Mouse (Mus musculus) lung, postnatal 0 days (tissue): Measurements from ENCODE around the gene Oser1.

Source experiments
- CTCF ChIP-seq: IDR thresholded peaks from 2 replicates; pipeline ENCODE4 v1.5.1; 2016; ENCODE audit warnings: antibody characterized with exemption, mild to moderate bottlenecking
- EP300 ChIP-seq: IDR thresholded peaks from 2 replicates; pipeline ENCODE4 v1.6.1; 2016; ENCODE audit warnings: antibody characterized with exemption, mild to moderate bottlenecking, control low read depth

GRCm38 (mm10) chr2:163372627-163373026 lies 51.9 kb downstream of the Oser1 start:
- TF ChIP-seq CTCF (no peak), EP300 (no peak)
